Mouse (Mus musculus) embryo, embryonic 11.5 days (tissue): ENCODE results near the gene Moxd1.
A peak's percentile ranks its signal among the peaks of the same experiment; 100 is the strongest.

Experiments used
- DNase-seq: peaks from one replicate; pipeline ENCODE4 v3.0.0-alpha.2; 2012; ENCODE audit warnings: low read depth, low spot score

Gene Moxd1

DNA sequence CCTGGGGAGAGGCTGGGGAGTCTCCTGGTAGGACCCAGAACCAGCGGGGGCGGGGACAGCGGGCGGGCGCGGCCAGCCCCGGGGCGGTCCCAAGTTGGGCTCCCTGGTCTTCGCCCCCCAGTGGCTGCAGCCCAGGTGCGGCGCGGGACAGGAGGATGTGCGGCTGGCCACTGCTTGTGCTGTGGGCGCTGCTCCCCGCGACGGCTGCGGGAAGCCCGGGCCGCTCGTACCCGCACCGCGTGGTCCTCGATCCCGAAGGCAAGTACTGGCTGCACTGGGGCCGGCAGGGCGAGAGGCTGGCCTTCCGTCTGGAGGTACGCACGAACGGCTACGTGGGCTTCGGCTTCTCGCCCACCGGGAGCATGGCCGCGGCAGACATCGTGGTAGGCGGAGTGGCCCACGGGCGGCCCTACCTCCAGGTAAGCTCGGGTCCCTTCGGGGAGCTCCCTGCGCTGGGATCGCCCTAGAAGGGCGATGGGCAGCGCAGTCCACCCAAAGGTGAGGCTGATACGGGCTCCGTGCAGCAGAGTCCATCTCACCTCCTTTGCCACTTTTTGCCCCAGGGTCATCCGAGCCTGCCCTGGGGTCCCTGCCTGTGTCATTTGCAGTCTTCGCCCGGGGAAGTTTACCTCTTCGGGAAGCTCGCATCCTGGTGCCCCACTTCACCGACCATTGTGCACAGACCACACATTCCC, at the start of gene Moxd1:
Moxd1 (plus strand) TSS at position 69 of the 695 bp plus-strand sequence.
- no peak for DNase-seq

GRCm38 (mm10) chr10:24190392-24190791, 32.9 kb upstream of the Moxd1 start:
- DNase-seq, result no peak

- no peak for DNase-seq
These were observed 31.3 kb upstream of the Moxd1 start for GRCm38 (mm10) chr10:24191977-24192376.

GRCm38 (mm10) chr10:24199303-24199702, 24.0 kb upstream of the Moxd1 start:
- DNase-seq, result no peak

- DNase-seq, result no peak
These were observed 23.2 kb upstream of the Moxd1 start for GRCm38 (mm10) chr10:24200099-24200498.

- no peak for DNase-seq
These were observed 13.2 kb upstream of the Moxd1 start for GRCm38 (mm10) chr10:24210075-24210474.

DNA sequence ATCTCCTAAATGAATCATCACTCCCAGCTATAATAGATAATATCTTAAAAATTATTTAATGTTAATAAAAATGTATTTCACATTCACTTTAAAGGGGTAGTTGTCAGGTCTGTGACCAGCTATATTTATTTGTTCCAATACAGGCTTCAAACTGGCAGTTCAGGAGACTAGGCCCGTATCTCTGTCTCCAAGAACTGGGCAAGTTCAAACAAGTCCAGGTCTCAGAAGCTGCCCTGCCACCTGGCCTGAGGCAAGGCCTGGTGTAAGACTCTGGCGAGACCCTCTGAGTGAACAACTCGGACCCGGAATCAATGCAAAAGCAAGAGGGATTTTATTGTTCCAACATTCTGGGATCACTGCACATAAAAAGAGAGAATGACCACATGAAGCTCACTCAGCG, 10.0 kb upstream of the Moxd1 start:
- no peak for DNase-seq

DNA sequence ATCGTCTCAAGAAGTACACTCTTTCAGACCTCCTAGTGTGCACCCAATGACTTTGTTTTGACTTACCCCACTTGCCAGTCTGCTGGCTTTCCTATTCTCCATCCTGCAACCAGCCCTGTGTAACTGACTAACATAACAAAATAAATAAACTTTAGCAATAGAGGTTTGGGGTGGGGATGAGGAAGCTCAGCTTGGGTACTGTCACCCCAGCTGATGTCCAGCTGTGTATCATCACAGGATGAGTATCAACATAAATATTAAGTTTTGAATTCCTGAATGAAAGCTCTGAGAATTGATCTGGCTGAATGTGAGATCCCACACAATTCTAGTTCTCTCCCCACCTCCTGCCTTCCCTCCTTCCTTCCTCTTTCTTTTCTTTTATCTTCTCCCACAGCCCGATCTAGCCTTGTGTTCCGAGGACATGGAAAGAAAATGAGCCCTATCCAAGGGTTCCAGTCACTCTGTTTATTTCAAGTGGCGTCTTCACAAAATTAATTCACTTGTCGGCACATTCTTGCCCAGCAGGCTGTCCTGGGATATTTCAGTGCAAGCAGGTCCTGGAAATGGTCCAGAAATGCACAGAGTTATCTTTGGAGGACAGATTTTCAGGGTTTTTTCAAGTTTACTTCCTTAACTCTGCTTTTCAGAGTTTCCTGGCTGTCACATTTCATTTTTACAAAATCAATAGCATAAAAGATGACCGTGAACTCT, 5.6 kb upstream of the Moxd1 start:
- no peak for DNase-seq

DNA sequence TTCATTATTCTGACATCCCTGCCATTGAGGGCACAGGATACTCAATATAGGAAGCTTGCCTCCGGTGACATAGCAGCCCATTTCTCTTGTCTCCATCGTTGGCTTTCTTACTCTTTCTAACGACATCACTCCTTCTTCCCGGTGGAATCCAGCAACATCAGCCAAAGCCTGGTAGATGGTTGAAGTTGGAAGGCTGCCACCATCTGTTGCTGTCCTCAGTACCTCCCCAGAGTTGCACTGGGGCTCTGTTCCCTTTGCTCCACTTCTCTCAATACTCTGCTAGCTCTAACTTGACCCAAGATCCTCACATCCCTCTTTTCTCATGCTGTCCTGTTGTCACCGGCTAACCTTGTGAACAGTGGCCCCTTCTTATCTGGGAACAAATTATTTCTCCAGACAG, 2.4 kb upstream of the Moxd1 start:
- no peak for DNase-seq

DNA sequence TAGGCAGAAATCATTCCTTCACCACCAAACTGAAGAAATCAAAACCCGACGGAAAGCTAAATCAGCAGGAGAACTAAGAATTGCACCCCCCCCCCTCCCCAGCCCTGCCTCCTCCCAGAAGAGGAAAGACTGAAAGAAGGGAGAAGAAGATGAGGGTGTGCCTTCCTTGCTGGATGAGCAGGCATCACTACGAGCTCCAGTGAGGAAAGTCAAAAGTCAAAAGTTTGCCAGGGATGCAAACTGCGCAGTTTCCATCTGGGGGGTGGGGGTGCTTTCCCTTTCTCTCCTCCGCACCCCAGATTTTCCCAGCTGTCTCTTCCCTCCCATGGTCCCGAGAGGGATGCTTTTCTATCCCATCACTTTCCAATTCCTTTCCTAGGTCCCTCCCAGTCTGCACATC, 406 bp upstream of the Moxd1 start:
- no peak for DNase-seq

DNA sequence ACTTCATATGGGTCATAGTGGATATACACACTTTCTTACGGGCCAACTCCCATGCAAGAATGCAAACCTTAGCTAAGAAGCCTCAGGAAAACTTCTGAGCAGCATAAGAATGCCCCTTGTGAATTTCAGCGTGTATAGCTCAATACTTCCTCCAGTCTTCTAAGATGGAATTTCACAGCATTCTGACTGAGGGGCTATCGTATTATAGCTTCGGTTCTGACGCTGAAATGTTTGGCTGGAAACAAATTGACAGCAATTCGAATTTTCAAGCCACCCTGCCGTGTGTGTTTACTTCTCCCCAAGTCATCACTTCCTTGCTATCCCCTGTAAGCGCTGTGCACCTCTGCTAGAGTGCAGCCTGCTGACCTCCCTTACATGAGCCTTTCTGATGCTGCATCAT, 1.3 kb downstream of the Moxd1 start:
- no peak for DNase-seq

GRCm38 (mm10) chr10:24228318-24229183, 5.2 kb downstream of the Moxd1 start:
- no peak for DNase-seq

DNA sequence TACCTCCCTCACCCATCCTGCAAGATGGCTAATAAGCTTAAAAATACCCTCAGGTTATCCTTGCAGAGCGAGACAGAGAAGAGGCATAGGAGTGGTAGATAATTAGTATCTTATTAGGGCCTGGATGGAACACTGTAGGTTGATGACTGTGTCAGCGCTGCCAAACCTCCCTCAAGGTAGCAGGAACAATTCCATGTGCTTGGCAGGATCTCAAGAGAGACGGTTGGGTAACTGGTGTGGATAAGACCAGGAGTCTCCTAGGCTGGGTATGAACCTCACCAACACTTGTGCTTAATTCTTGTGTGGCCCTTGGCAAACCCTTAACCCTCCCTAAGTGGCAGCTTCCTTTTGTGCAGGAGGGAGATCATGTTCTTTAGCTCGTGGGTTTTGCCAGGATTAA, 9.0 kb downstream of the Moxd1 start:
- no peak for DNase-seq

DNA sequence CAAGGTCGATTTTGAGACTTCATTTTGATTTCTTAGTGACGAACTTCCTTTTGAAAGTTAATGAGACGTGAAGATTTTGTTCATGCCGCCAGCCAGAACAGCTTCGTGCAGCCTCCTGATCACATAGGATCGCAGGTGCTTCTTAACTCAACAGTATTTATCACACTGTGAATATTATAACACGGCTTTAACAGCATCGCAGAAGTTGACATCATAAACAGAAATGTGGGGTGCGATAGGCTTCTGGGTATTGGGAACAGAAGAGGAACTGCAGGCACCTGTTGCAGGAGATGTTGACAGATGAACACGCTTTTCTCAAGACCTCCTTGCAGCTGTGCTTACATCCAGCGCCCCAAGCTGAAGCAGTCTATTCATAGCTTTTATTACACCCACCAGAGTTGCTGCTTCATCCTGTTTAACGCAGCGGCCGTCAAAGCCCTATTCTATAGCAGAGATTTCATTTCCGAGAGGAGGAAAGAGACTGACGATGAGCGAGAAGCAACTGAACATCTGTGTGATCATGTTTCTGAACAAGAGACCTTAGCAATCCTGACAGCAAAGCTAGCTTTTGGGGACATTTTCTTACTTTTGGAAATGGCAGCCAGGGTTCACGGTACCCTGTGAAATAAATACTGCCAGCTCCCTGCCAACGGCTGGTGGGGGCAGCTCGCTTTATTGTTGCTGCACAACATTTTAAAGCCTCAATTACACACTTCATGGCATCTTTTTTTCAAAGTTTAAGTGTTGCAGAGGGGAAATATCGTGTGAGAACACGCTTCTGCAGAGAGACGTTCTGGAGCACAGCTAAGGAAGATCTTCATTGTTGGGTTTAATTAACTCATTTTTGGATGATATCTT, 12.3 kb downstream of the Moxd1 start:
- DNase-seq, result no peak

DNA sequence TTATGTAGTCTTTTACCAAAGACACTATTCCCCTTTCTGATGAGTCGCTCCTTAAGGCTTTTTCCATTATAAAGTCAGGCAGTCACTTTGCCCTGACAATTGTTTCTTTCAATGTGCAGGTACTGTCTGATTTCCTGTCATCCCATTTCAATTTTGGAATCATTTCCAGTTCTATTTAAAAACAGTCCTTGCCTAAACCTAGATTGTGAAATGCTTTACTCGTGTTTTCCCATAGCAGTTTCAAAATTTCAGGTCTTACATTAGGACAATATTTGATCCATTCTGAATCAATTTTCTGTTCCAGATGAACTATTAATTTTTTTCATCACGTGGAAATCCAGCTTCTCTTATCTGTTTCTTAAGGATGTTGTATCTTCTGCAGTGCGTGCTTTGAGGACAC, 23.5 kb downstream of the Moxd1 start:
- no peak for DNase-seq

GRCm38 (mm10) chr10:24248116-24248515, 24.8 kb downstream of the Moxd1 start:
- DNase-seq, result no peak

DNA sequence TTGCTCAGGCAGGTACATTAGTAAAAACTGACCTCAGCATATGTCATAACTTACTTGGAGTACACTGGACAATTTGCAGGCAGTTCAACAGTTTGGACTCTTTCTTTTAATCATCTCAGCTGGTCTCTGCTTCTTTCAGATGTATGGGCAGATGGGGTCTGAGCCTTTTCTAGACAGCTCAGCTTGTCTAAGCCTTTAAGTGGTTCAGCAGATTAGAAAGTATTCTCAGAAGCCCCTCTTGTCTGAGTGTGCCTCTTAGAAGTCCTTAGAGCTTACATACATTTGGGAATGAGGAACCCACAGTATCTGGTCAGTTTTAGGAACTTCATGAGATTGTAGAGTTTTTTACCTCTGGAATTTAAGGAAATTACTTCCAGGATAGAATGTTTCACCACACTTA, 28.3 kb downstream of the Moxd1 start:
- no peak for DNase-seq

DNA sequence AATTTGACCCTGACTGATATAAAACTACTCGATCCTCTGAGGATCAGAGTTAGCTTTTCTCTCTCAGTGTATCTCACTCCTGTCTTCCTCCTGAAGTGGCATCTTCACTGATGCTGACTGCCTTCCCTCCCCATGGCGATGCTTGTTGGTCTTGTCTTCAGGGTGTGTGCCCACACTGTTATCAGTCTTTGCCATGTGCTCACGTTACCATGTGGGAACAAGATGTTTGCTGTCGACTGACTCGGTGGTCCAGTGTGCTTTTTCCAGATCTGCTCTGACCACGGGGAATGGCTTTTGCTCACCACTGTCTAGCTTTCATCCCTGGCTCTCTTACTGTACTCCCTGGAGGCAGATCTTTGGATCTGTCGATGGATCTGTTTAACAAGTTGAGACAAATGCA, 34.8 kb downstream of the Moxd1 start:
- no peak for DNase-seq

DNA sequence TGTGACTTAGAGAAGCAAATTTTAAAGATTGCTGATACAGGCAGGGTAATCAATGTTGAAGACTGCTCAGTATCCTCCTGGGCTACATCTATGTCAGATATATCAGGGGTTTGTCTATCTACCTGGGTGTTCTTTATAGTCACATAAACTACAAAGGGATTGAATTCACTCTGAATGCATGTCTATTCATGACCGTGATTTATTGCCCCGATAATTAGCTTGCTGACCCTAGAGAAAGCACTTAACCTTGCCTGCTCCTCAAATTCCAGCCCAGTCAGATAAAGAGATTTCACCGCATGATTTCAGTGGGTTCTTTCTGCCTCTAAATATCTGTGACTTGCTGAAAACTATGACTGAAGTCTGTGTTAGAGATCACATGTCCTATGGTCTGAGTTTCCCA, 35.6 kb downstream of the Moxd1 start:
- DNase-seq, result peak; percentile 37

DNA sequence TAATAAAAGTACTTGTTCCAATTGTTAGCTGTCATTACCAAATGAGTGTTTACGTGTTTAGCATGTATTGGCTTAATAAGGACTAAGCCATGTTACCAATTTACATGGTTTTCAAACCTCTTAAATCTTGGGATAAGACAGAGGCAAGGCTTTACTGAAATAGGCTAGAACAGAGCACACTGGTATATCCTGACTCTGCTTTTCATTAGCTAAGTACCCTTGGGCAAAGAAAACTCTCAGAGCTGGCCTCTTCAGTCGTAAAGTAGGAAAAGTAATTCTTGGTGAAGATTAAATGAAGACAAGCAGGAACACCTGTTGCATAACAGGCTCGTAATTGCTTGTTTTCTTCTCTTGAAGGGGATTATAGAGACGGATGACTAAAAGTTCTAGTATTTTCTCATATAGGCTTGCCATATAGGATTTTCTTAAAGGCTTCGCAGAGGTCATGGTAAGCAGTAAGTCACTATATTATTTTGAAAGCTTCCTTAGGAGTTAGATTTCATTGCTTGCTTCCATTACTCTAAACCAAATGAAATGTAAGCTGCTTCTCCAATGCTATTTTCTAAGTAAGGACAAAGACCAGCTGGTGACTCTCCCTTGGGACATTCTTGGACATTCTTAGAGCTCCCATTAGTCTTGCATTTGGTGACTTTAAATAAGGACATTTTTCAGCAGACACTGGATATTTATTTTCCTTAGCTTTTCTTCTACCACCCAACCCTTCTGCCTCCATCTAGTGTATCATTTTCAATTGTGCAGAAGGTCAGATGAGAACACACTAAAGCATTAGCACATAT, 36.7 kb downstream of the Moxd1 start:
- no peak for DNase-seq

DNA sequence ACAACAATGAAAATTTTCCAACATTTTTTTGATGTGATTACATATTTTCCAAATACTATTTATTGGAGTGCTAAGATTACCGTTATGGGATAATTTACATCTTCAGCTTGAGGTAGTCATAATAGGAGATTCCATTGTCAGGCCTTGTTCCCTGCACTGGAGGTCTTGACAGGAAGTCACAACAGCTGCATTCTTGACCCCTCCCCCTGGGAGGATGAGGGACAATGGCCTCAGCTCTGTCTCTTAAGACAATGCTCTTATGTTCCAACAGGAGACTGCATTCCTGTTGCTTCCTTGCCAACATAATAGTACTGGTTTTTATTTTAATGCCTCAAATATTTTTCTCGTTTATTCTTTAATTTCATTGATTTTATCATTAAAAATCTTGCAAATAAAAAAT, 44.2 kb downstream of the Moxd1 start:
- DNase-seq, result no peak
